ENCODE assay signal across 9 mouse cellular contexts in genomic region chr5:21033382-21034056, GRCm38 (mm10). TPM values are rescaled to one million over a fixed set of nuclear protein-coding genes. Genes with fewer than 3 reads are reported as not detected.
DNase-seq lines count a peak whose midpoint lies in the region; ATAC-seq and TF ChIP-seq lines count a peak whose summit lies in the region.
"Had no signal": no experiment of that assay in that cellular context is flagged by ENCODE, and none has a peak within 500 bp of the region (broad histone marks: within the 10 kb centered on the region; RNA-seq: fewer than 3 reads in every experiment).

No protein-coding gene starts in this region.

- peak overlapping the region; percentile 25; the same call in 1 of the 2 replicates for H3K27ac ChIP-seq in hindbrain, embryonic 13.5 days
- no peak overlapping the region for H3K27ac ChIP-seq in hindbrain, embryonic 12.5 days
- no peak overlapping the region for H3K27ac ChIP-seq in hindbrain, postnatal 0 days
- H3K27ac ChIP-seq: liver, embryonic 13.5 days had no signal

- H3K36me3 ChIP-seq in hindbrain, embryonic 13.5 days: peaks cover 5% of the 10 kb centered on the region
- 0 out of 2 replicates have a peak, but pooled peaks cover 3% of the 10 kb centered on the region for H3K36me3 ChIP-seq in hindbrain, embryonic 12.5 days
- no peaks in the 10 kb centered on the region for H3K36me3 ChIP-seq in hindbrain, postnatal 0 days (ENCODE audit: insufficient read depth, low read length)

- no peak for TF ChIP-seq CTCF in hindbrain, postnatal 0 days (IDR thresholded peaks at IDR 0.05; ENCODE audit: low read depth)

- H3K4me3 ChIP-seq in hindbrain, embryonic 13.5 days: no peak overlapping the region
- no peak overlapping the region for H3K4me3 ChIP-seq in hindbrain, embryonic 12.5 days
- H3K4me3 ChIP-seq in hindbrain, postnatal 0 days (ENCODE audit: low read length): no peak overlapping the region
- H3K4me3 ChIP-seq: liver, embryonic 13.5 days had no signal

- no peaks in the 10 kb centered on the region for H3K9me3 ChIP-seq in hindbrain, embryonic 13.5 days
- no peaks in the 10 kb centered on the region for H3K9me3 ChIP-seq in hindbrain, embryonic 12.5 days (replicated peaks)
- no peaks in the 10 kb centered on the region for H3K9me3 ChIP-seq in hindbrain, postnatal 0 days (ENCODE audit: low read length)
- H3K9me3 ChIP-seq: liver, embryonic 13.5 days had no signal

- ATAC-seq in hindbrain, embryonic 13.5 days (ENCODE audit: low FRiP score): no peak
- no peak; the same call in 1 of the 2 replicates for ATAC-seq in hindbrain, embryonic 12.5 days (ENCODE audit: low FRiP score)
- no peak; the same call in 1 of the 2 replicates for ATAC-seq in hindbrain, postnatal 0 days
- ATAC-seq in inflammation-experienced regulatory T-cells, adult 6 months: no peak

- peaks cover 19% of the 10 kb centered on the region for H3K4me1 ChIP-seq in hindbrain, embryonic 13.5 days (replicated peaks)
- H3K4me1 ChIP-seq in hindbrain, embryonic 12.5 days: peaks cover 11% of the 10 kb centered on the region; the same call in 1 of the 2 replicates
- H3K4me1 ChIP-seq in hindbrain, postnatal 0 days (ENCODE audit: insufficient read depth, low read length): 0 out of 2 replicates have a peak, but pooled peaks cover 3% of the 10 kb centered on the region

- H3K9ac ChIP-seq in hindbrain, embryonic 13.5 days: no peak overlapping the region
- no peak overlapping the region for H3K9ac ChIP-seq in hindbrain, embryonic 12.5 days
- H3K9ac ChIP-seq in hindbrain, postnatal 0 days (replicated peaks; ENCODE audit: low read length): no peak overlapping the region
- H3K9ac ChIP-seq: liver, embryonic 13.5 days had no signal

- no peak overlapping the region for H3K4me2 ChIP-seq in hindbrain, embryonic 13.5 days
- H3K4me2 ChIP-seq in hindbrain, embryonic 12.5 days (replicated peaks): no peak overlapping the region
- H3K4me2 ChIP-seq in hindbrain, postnatal 0 days (ENCODE audit: low read depth, low read length): no peak overlapping the region
- H3K4me2 ChIP-seq: liver, embryonic 13.5 days had no signal

- no peaks in the 10 kb centered on the region for H3K27me3 ChIP-seq in hindbrain, embryonic 13.5 days
- no peaks in the 10 kb centered on the region for H3K27me3 ChIP-seq in hindbrain, embryonic 12.5 days
- H3K27me3 ChIP-seq in hindbrain, postnatal 0 days (ENCODE audit: insufficient read depth, low read length): no peaks in the 10 kb centered on the region
- H3K27me3 ChIP-seq: liver, embryonic 13.5 days had no signal

- WGBS in hindbrain, embryonic 13.5 days: 62% methylated on average over 11 of the region's 11 CpGs
- 71% methylated on average over 11 of the region's 11 CpGs for WGBS in hindbrain, embryonic 12.5 days
- 43% methylated on average over 11 of the region's 11 CpGs for WGBS in hindbrain, postnatal 0 days

- DNase-seq in right cerebral cortex, postnatal 14 days: peak; percentile 6
- no peak for DNase-seq in right cerebral cortex, postnatal 36 days (ENCODE audit: low spot score in 2 of 2)
- DNase-seq in hindbrain, postnatal 0 days (ENCODE audit: low spot score): peak; percentile 44
- no peak for DNase-seq in cerebellum, adult 9-11 months
- no peak for DNase-seq in ovary, postnatal 14 days (ENCODE audit: low spot score)
- DNase-seq: liver, embryonic 13.5 days had no signal

RNA-seq across cellular contexts. Expression of gene Ptpn12, which starts 22.2 kb away (rescaled TPM):
- polyA plus RNA-seq in hindbrain, embryonic 13.5 days (2015; fragmentation: Nextera tagmentation; extraction: Ambion mirVana): 27.5 and 27.6 TPM in 2 replicates
- polyA plus RNA-seq in hindbrain, embryonic 12.5 days (2016; fragmentation: Nextera tagmentation; extraction: Ambion mirVana): 25.5 and 30.1 TPM in 2 replicates
- total RNA-seq in hindbrain, postnatal 0 days (2014; rRNA removed): 20.6 and 23.0 TPM in 2 replicates
- polyA plus RNA-seq in hindbrain, postnatal 0 days (2015; fragmentation: Nextera tagmentation; extraction: Ambion mirVana): 11.5 and 11.6 TPM in 2 replicates
- polyA plus RNA-seq in inflammation-experienced regulatory T-cells, adult 6 months (2017; shearing (Covaris generic)): 10 to 100 TPM in 2 of 3 experiments, 1 to 10 TPM in 1; 7.4 to 18.3 (median 12.8) TPM

Comparison
In these comparisons a context has a peak if more than half of its experiments do, and no peak if none do; other contexts are left out.
1. DNase-seq: peak in right cerebral cortex, postnatal 14 days (single experiment) and hindbrain, postnatal 0 days (single experiment); none in right cerebral cortex, postnatal 36 days (0 of 2), cerebellum, adult 9-11 months (single experiment) and ovary, postnatal 14 days (single experiment).